ENCODE assay signal across 8 mouse cellular contexts in the genomic region with DNA sequence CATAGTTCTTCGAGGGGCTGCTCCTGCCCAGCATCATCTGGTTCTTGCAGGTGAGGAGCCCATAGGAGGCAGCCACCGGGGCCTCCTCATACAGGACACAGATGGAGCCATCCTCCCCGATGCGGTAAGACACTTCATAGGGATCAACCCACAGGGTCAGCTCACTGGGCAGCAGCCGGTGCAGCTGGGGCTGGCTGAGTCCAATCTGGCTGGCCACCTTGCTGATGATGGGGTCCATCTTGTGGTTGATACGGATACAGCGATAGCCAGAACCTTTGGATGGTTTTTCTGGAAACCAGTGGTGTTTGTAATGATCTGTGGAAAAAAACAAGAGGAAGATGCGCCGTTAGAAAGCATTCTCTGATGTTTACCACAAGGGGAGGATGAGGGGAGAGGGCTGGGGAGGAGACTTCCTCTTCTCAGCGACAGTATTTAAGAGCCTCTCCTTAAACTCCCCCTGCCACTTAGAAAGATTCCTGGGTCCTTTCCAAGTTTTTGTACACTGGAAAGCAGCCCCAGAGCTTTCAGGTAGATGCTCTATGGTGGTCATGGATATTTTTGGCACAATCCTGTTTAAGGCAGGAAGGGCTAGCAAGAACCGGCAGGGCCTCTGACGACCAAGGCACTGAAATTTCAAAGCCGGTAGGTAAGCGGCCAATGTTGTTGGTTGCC. TPM values are rescaled to one million over a fixed set of nuclear protein-coding genes. Genes with fewer than 3 reads are reported as not detected.
DNase-seq lines count a peak whose midpoint lies in the region; ATAC-seq and TF ChIP-seq lines count a peak whose summit lies in the region.

No protein-coding gene starts in this region.

- H3K79me2 ChIP-seq in CH12.LX (replicated peaks; ENCODE audit: control insufficient read depth, extremely low read depth, insufficient read depth, poor library complexity, severe bottlenecking): peaks cover 11% of the 10 kb centered on the region; the same call in 1 of the 2 replicates
- no peaks in the 10 kb centered on the region; the same call in 1 of the 2 replicates for H3K79me2 ChIP-seq in liver, adult 2 months (ENCODE audit: control insufficient read depth, insufficient read depth, low read length)

- H3K4me2 ChIP-seq in CH12.LX (ENCODE audit: insufficient read depth, low read depth, poor library complexity, severe bottlenecking): peak overlapping the region; percentile 80
- H3K4me2 ChIP-seq in hindbrain, embryonic 12.5 days (replicated peaks): peak overlapping the region; percentile 67

- no peak for TF ChIP-seq POLR2A in CH12.LX (IDR thresholded peaks at IDR 0.05; ENCODE audit: low read depth, low read length)
- TF ChIP-seq POLR2A in liver, adult 2 months (IDR thresholded peaks at IDR 0.05; ENCODE audit: extremely low read depth, insufficient read depth, low read length): no peak

- H3K9ac ChIP-seq in CH12.LX (ENCODE audit: insufficient read depth, low read depth): peak overlapping the region; percentile 70
- H3K9ac ChIP-seq in hindbrain, embryonic 12.5 days: peak overlapping the region; percentile 74
- H3K9ac ChIP-seq in liver, adult 2 months (ENCODE audit: low read depth, low read length): peak overlapping the region; percentile 87

- H3K9me3 ChIP-seq in CH12.LX (replicated peaks; ENCODE audit: low read length): no peaks in the 10 kb centered on the region
- no peaks in the 10 kb centered on the region for H3K9me3 ChIP-seq in embryonic facial prominence, embryonic 10.5 days
- H3K9me3 ChIP-seq in hindbrain, embryonic 12.5 days (replicated peaks): no peaks in the 10 kb centered on the region

- no peak for ATAC-seq in hindbrain, embryonic 12.5 days (ENCODE audit: low FRiP score)

- no peak overlapping the region for H3K27ac ChIP-seq in CH12.LX (ENCODE audit: insufficient read depth, low read depth)
- peak overlapping the region; percentile 87 for H3K27ac ChIP-seq in embryonic facial prominence, embryonic 10.5 days (replicated peaks)
- peak overlapping the region; percentile 79 for H3K27ac ChIP-seq in hindbrain, embryonic 12.5 days
- peak overlapping the region; percentile 71 for H3K27ac ChIP-seq in liver, adult 2 months (replicated peaks; ENCODE audit: insufficient read depth, low read depth, low read length)

- TF ChIP-seq CTCF in CH12.LX (conservative IDR thresholded peaks at IDR 0.05 in 1 of 2, IDR thresholded peaks at IDR 0.05 in 1 of 2; ENCODE audit: low read depth in 2 of 2, low read length in 2 of 2): peak in 1 of 2 experiments; percentile 37; a peak in 2 of 4 replicates
- no peak for TF ChIP-seq CTCF in liver, adult 2 months (IDR thresholded peaks at IDR 0.05; ENCODE audit: low read depth, low read length)

- dilution Hi-C loops in CH12.LX (cut with MboI; ENCODE audit: extremely low pct_ligation_motif_present, extremely low pct_unique_long_range_greater_than_20kb, low sequenced_read_pairs): no loop called here

- H3K4me3 ChIP-seq in CH12.LX (replicated peaks in 1 of 3; ENCODE audit: low read depth in 2 of 3, low read length in 2 of 3, poor library complexity in 1 of 3): peak overlapping the region; percentile 68 to 83 (median 78)
- peak overlapping the region; percentile 76 for H3K4me3 ChIP-seq in embryonic facial prominence, embryonic 10.5 days
- H3K4me3 ChIP-seq in hindbrain, embryonic 12.5 days: peak overlapping the region; percentile 71
- peak overlapping the region; percentile 81 for H3K4me3 ChIP-seq in liver, adult 2 months (ENCODE audit: insufficient read depth, low read depth, low read length)

- WGBS in embryonic facial prominence, embryonic 10.5 days: 61% methylated on average over 14 of the region's 14 CpGs
- 31% methylated on average over 14 of the region's 14 CpGs for WGBS in hindbrain, embryonic 12.5 days
- 27% methylated on average over 14 of the region's 14 CpGs for WGBS in liver, adult 2 months

- peaks cover 19% of the 10 kb centered on the region for H3K27me3 ChIP-seq in CH12.LX (replicated peaks)
- H3K27me3 ChIP-seq in embryonic facial prominence, embryonic 10.5 days (replicated peaks; ENCODE audit: low read depth, poor library complexity, severe bottlenecking): peaks cover 13% of the 10 kb centered on the region
- H3K27me3 ChIP-seq in hindbrain, embryonic 12.5 days: no peaks in the 10 kb centered on the region
- H3K27me3 ChIP-seq in liver, adult 2 months (ENCODE audit: control insufficient read depth, insufficient read depth, low read length): no peaks in the 10 kb centered on the region

- peak; percentile 60 to 63 for DNase-seq in B cell, adult 2 months
- DNase-seq in CH12.LX (ENCODE audit: extremely low read depth): no peak
- DNase-seq in embryonic facial prominence, embryonic 10.5 days (ENCODE audit: low spot score): peak; percentile 38
- DNase-seq in liver, adult 2 months (ENCODE audit: extremely low read depth, low read depth, low spot score): no peak
- DNase-seq in naive thymus-derived CD4-positive, alpha-beta T cell, adult 2 months (ENCODE audit: low read depth): peak; percentile 82
- no peak for DNase-seq in right cerebral cortex, postnatal 14 days
- no peak for DNase-seq in layer of hippocampus, adult 9-10 months (ENCODE audit: low spot score)

- peaks cover 13 to 33% of the 10 kb centered on the region in 2 experiments for H3K36me3 ChIP-seq in CH12.LX (replicated peaks in 1 of 2; ENCODE audit: control insufficient read depth in 1 of 2, insufficient read depth in 1 of 2, low read length in 1 of 2)
- peaks cover 27% of the 10 kb centered on the region for H3K36me3 ChIP-seq in embryonic facial prominence, embryonic 10.5 days (replicated peaks)
- H3K36me3 ChIP-seq in hindbrain, embryonic 12.5 days: peaks cover 13% of the 10 kb centered on the region
- no peaks in the 10 kb centered on the region; the same call in 1 of the 2 replicates for H3K36me3 ChIP-seq in liver, adult 2 months (ENCODE audit: control insufficient read depth, insufficient read depth, low read length)

- peak; percentile 27 for TF ChIP-seq RAD21 in CH12.LX (IDR thresholded peaks at IDR 0.05; ENCODE audit: low read depth, low read length)

- TF ChIP-seq EP300 in CH12.LX (IDR thresholded peaks at IDR 0.05; ENCODE audit: low read length): no peak

- peaks cover 12 to 44% of the 10 kb centered on the region in 2 experiments for H3K4me1 ChIP-seq in CH12.LX (ENCODE audit: control insufficient read depth in 1 of 2, insufficient read depth in 2 of 2)
- peaks cover 65% of the 10 kb centered on the region for H3K4me1 ChIP-seq in embryonic facial prominence, embryonic 10.5 days
- peaks cover 54% of the 10 kb centered on the region for H3K4me1 ChIP-seq in hindbrain, embryonic 12.5 days
- 0 out of 2 replicates have a peak, but pooled peaks cover 8% of the 10 kb centered on the region for H3K4me1 ChIP-seq in liver, adult 2 months (ENCODE audit: control insufficient read depth, insufficient read depth, low read length)

- in situ Hi-C loops in CH12.LX (cut with MboI; ENCODE audit: low pct_ligation_motif_present, low pct_unique_long_range_greater_than_20kb, low sequenced_read_pairs): no loop called here

TF ChIP-seq in CH12.LX, 34 proteins besides CTCF, POLR2A, EP300 and RAD21:
- TF ChIP-seq MYC (IDR thresholded peaks at IDR 0.05; ENCODE audit: low read depth, low read length) (no peak), TCF12 (IDR thresholded peaks at IDR 0.05; ENCODE audit: low read depth, low read length) (0 out of 2 replicates have a peak, but pooled peaks have one; percentile 22), MXI1 (IDR thresholded peaks at IDR 0.05; ENCODE audit: low read depth, low read length) (0 out of 2 replicates have a peak, but pooled peaks have one; percentile 17), SMC3 (IDR thresholded peaks at IDR 0.05; ENCODE audit: low read depth, low read length) (peak; percentile 32)

RNA-seq across cellular contexts. Expression of gene Btg2, which starts 1.4 kb away (rescaled TPM):
- total RNA-seq in CH12.LX (2012; rRNA removed) (11.6 and 14.4 TPM in 2 replicates), CH12.LX (2014; rRNA removed) (14.8 and 19.7 TPM in 2 replicates)
- polyA plus RNA-seq in CH12.LX (2012; ENCODE audit: insufficient read length, low read depth): 6.9 and 7.2 TPM in 2 replicates
- 32.5 and 40.4 TPM in 2 replicates for polyA plus RNA-seq in embryonic facial prominence, embryonic 10.5 days (2016; fragmentation: Nextera tagmentation; extraction: Ambion mirVana)
- polyA plus RNA-seq in hindbrain, embryonic 12.5 days (2016; fragmentation: Nextera tagmentation; extraction: Ambion mirVana): 90.4 and 105 TPM in 2 replicates
- 7.0 and 10.1 TPM in 2 replicates for total RNA-seq in liver, adult 2 months (2014; rRNA removed)
- 5.6 and 6.9 TPM in 2 replicates for polyA plus RNA-seq in liver, adult 2 months (2012; rRNA removed)

RNA-seq across cellular contexts. Expression of gene Chit1, which starts 33.5 kb away (rescaled TPM):
- total RNA-seq in CH12.LX (2012; rRNA removed) (0.25 and 0.71 TPM in 2 replicates), CH12.LX (2014; rRNA removed) (0.28 and 0.47 TPM in 2 replicates)
- 0.18 and 0.36 TPM in 2 replicates for polyA plus RNA-seq in CH12.LX (2012; ENCODE audit: insufficient read length, low read depth)
- polyA plus RNA-seq in embryonic facial prominence, embryonic 10.5 days (2016; fragmentation: Nextera tagmentation; extraction: Ambion mirVana): 0.09 TPM in 1 of 2 replicates, not detected in the other
- 0.13 TPM in 1 of 2 replicates, not detected in the other for polyA plus RNA-seq in hindbrain, embryonic 12.5 days (2016; fragmentation: Nextera tagmentation; extraction: Ambion mirVana)
- not detected in 2 replicates for total RNA-seq in liver, adult 2 months (2014; rRNA removed)
- polyA plus RNA-seq in liver, adult 2 months (2012; rRNA removed): not detected in 2 replicates

RNA-seq across cellular contexts. Expression of gene Fmod, which starts 40.5 kb away (rescaled TPM):
- total RNA-seq in CH12.LX (2012; rRNA removed) (not detected in 2 replicates), CH12.LX (2014; rRNA removed) (not detected in 2 replicates)
- polyA plus RNA-seq in CH12.LX (2012; ENCODE audit: insufficient read length, low read depth): not detected in 2 replicates
- 2.0 and 2.2 TPM in 2 replicates for polyA plus RNA-seq in embryonic facial prominence, embryonic 10.5 days (2016; fragmentation: Nextera tagmentation; extraction: Ambion mirVana)
- 12.7 and 19.8 TPM in 2 replicates for polyA plus RNA-seq in hindbrain, embryonic 12.5 days (2016; fragmentation: Nextera tagmentation; extraction: Ambion mirVana)
- 0.46 and 0.54 TPM in 2 replicates for total RNA-seq in liver, adult 2 months (2014; rRNA removed)
- polyA plus RNA-seq in liver, adult 2 months (2012; rRNA removed): 0.99 and 1.6 TPM in 2 replicates

Comparison
In these comparisons a context has a peak if more than half of its experiments do, and no peak if none do; other contexts are left out.
1. DNase-seq: peak in B cell, adult 2 months (2 of 2), embryonic facial prominence, embryonic 10.5 days (single experiment) and naive thymus-derived CD4-positive, alpha-beta T cell, adult 2 months (single experiment); none in CH12.LX (single experiment), liver, adult 2 months (single experiment), right cerebral cortex, postnatal 14 days (single experiment) and layer of hippocampus, adult 9-10 months (single experiment).
2. Peak in every context shown above with its lines, with median percentiles within 50 percentile points of each other: H3K4me3 ChIP-seq and H3K9ac ChIP-seq.